Mouse (Mus musculus) olfactory bulb, adult 2 months (tissue): ENCODE data around the gene Myo1a.

Experiments used
- CTCF ChIP-seq: fragments of 200-500 bp; IDR thresholded peaks from 2 replicates; pipeline ENCODE4 v1.5.1; 2012; ENCODE audit warnings: low read depth, mild to moderate bottlenecking, low read length, moderate library complexity; ENCODE audit not compliant: insufficient read depth
- POLR2A ChIP-seq: fragments of 200-500 bp; IDR thresholded peaks from 2 replicates; pipeline ENCODE4 v1.6.1; 2012; ENCODE audit warnings: mild to moderate bottlenecking, low read depth, low read length, moderate library complexity; ENCODE audit not compliant: insufficient read depth

DNA sequence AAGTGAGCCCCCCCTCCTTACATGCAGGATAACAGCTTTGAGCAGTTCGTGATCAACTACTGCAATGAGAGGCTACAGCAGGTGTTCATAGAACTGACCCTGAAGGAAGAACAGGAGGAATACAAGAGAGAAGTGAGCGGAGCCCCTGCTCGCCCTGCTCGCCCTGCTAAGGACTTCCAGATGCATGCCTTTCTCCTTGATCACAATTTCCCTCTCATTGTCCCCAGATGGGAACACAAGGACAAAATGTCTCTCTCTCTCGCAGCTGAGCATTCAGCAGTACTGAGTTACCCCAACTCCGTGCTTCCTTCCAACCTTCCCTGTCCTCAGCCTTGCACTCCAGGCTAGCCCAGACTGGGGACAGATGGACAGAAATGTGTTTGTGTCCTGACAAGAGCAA, 7.8 kb downstream of the Myo1a start:
- TF ChIP-seq CTCF (no peak), POLR2A (no peak)
